Mouse (Mus musculus): Measurements from ENCODE around the gene Reg4.

DNA sequence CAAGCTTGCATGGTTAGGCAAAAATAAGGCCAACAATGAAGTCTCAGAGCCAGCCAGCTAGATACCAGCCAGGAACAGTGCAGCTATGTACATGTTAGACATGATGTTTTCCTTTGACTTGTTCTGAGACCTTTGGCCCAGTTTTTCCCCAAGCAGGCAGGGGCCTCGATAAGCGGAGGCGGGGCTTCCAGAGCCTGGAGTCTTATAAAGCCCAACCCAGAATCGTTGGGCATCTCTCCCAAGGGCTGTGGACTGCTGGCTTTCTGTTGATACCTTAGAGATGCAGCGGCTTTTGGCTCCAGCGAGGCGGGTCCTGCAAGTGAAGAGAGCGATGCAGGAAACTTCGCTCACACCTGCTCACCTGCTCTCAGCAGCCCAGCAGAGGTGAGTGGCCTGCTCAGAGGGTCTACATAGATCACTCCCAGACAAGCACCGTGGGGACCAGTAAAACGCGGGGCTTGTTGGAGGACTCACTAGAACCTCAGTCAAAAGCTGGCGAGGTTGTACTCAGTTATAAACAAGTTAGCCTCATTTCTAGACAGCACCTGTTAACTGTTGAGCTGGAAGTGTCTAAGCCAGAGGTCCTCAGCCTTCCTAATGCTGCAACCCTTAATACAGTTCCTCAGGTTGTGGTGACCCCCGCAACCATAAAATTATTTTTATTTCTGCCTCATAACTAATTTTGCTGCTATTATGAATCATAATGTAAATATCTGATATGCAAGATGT, 58.4 kb downstream of the Reg4 start, which contains the start of gene Hmgcs2:
- TF ChIP-seq CTCF (IDR thresholded peaks at IDR 0.05; ENCODE audit: borderline replicate concordance, control insufficient read depth, extremely low read depth, insufficient read depth, low read length, poor library complexity) (no peak), POLR2A (IDR thresholded peaks at IDR 0.05; ENCODE audit: control insufficient read depth, extremely low read depth, insufficient read depth, low read length, poor library complexity) (no peak)

All from thymus, adult 2 months (tissue).